Mouse (Mus musculus) megakaryocyte, embryonic 14.5 days (primary cell): Measurements from ENCODE around the gene Asic2.

ENCODE experiments used
- FLI1 ChIP-seq: IDR thresholded peaks from 2 replicates; pipeline ENCODE4 v1.6.1; 2012; ENCODE audit warnings: low read length, inconsistent platforms, mixed read lengths
- GATA1 ChIP-seq: IDR thresholded peaks from 3 replicates; pipeline ENCODE4 v1.6.1; 2012; ENCODE audit warnings: mixed read lengths, low read length, inconsistent platforms, borderline replicate concordance

DNA sequence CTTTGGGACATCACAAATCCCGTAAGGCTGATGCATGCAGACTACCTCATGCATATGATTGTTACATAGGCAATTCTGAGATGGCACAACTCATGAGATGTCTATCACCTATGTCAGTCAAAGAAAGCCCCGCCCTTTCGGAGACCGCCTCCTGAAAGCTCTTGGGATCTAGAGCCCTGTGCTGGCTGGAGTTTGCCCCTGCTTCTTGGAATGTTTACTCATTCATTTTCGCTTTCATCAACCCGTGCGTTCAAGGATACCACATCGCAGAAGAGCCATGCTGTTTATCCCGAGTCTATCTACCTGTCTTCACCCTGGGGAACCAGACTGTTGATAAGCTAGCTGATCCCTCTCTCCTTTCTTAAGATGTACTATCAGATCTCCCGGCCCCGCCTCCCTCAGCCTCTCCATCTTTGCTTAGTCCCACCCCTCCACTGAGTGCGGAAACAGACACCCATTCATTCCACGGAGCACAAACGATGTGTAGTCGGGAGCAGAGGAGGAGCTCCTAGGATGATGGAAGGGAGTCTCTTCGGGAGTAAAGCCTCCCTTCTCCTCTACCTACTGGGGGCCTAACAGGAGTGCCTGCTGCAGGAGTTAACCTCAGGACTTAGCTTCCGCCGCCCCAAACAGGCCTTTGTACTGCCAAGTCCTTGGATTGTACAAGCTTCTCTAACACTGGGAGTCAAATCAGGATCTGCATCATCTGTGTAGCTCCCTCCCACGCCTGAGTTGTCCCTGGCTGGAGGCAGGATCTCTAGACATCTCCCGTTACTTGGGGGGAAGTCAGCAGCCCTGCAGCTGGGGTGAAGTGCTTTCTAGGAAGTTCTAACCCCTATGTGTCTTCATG, 356.1 kb downstream of the Asic2 start:
- TF ChIP-seq GATA1 (no peak), FLI1 (no peak)
